Mouse (Mus musculus) kidney, adult 9 months (tissue): Measurements from ENCODE around the gene Pheta1.

ENCODE experiments used
- DNase-seq: peaks from one replicate; pipeline ENCODE4 v3.0.0; 2022

The Pheta1 gene

DNA sequence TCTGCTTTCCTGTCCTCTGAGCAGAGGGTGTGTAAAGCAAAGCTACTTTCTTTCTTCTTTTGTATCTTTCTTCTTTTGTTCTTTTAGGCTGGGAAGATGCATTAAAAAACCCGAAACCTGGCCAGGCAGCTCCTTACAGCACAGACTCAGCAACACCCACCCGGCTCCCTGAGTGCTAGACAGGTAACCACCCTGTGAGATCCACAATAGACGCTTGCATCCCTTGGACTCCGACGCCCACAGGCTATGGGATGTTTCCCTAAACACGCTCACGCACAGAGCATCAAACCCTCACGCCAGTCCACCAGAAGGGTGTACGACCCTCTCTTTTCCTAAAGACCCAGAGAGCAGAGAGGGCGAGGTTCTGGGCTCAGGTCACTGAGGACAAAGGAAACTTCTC is 45.9 kb downstream of the Pheta1 start:
- no peak for DNase-seq

DNA sequence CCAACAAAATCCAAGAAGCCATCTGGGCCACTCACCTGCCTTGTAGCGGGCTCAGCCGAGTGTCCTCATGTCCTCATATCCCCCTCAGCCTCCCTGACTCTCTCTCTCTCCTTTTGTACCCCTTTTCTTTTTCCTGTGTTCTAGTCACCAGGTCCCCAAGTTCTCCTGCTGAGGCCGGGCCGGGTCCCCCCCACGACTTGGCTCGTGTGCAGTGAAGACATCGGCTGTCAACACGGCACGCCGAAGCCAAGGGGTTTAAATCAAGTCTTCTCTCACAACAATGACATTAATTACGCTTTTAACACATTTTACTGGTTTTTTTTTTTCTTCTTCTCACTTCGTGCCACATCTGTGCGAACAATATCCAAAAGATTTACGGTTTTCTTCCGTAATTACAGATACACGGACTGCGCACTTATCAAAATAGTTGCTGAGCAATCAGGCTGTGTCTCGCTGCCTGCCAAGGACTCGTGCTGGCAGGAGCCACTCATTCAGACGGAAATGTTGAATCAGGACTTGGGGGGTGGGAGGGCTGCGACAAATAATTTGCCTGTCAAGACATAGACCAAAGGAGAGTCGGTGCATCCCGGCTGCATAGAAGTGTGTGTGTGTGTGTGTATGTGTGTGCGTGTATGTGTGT is 46.5 kb downstream of the Pheta1 start:
- no peak for DNase-seq

- no peak for DNase-seq
These were observed 54.3 kb downstream of the Pheta1 start for GRCm38 (mm10) chr5:121902809-121903745.
